Mouse (Mus musculus): Measurements from ENCODE around the gene Patz1.
A peak's percentile ranks its signal among the peaks of the same experiment; 100 is the strongest.

Patz1 gene

GRCm38 (mm10) chr11:3288521-3289301, at the start of gene Patz1:
Patz1 (plus strand) TSS chr11:3288874.
- peak; percentile 71 for DNase-seq

GRCm38 (mm10) chr11:3242395-3242794, 46.3 kb upstream of the Patz1 start:
- DNase-seq = no peak

- DNase-seq = no peak
Measured at GRCm38 (mm10) chr11:3243771-3244170, 44.9 kb upstream of the Patz1 start.

GRCm38 (mm10) chr11:3247387-3247786, 41.3 kb upstream of the Patz1 start:
- no peak for DNase-seq

- no peak for DNase-seq
Measured at GRCm38 (mm10) chr11:3259537-3259936, 29.1 kb upstream of the Patz1 start.

- no peak for DNase-seq
Measured at GRCm38 (mm10) chr11:3265291-3266078, 23.2 kb upstream of the Patz1 start.

- DNase-seq = peak; percentile 92
Measured at GRCm38 (mm10) chr11:3266079-3266685, 22.5 kb upstream of the Patz1 start, which contains the start of gene Drg1. Drg1 (minus strand) TSS chr11:3266415.

- no peak for DNase-seq
Measured at GRCm38 (mm10) chr11:3267133-3267532, 21.5 kb upstream of the Patz1 start.

- DNase-seq = no peak
Measured at GRCm38 (mm10) chr11:3269241-3269640, 19.4 kb upstream of the Patz1 start.

GRCm38 (mm10) chr11:3278351-3278750, 10.3 kb upstream of the Patz1 start:
- no peak for DNase-seq

GRCm38 (mm10) chr11:3279729-3280128, 8.9 kb upstream of the Patz1 start:
- no peak for DNase-seq

GRCm38 (mm10) chr11:3282887-3283286, 5.8 kb upstream of the Patz1 start:
- DNase-seq = no peak

- DNase-seq = no peak
Measured at GRCm38 (mm10) chr11:3283645-3284044, 5.0 kb upstream of the Patz1 start.

- no peak for DNase-seq
Measured at GRCm38 (mm10) chr11:3285940-3286339, 2.7 kb upstream of the Patz1 start.

- no peak for DNase-seq
Measured at GRCm38 (mm10) chr11:3287131-3287530, 1.5 kb upstream of the Patz1 start.

- DNase-seq = peak; percentile 67
Measured at GRCm38 (mm10) chr11:3287921-3288320, 753 bp upstream of the Patz1 start.

- peak; percentile 74 for DNase-seq
Measured at GRCm38 (mm10) chr11:3289302-3289802, 678 bp downstream of the Patz1 start.

GRCm38 (mm10) chr11:3289803-3290639, 1.3 kb downstream of the Patz1 start:
- peak; percentile 84 for DNase-seq

GRCm38 (mm10) chr11:3290640-3291310, 2.1 kb downstream of the Patz1 start:
- DNase-seq = peak; percentile 39

- peak; percentile 28 for DNase-seq
Measured at GRCm38 (mm10) chr11:3291311-3292061, 2.8 kb downstream of the Patz1 start.

- peak; percentile 76 for DNase-seq
Measured at GRCm38 (mm10) chr11:3292062-3292421, 3.4 kb downstream of the Patz1 start.
